8 mouse cellular contexts compared by ENCODE assay signal in the genomic region with DNA sequence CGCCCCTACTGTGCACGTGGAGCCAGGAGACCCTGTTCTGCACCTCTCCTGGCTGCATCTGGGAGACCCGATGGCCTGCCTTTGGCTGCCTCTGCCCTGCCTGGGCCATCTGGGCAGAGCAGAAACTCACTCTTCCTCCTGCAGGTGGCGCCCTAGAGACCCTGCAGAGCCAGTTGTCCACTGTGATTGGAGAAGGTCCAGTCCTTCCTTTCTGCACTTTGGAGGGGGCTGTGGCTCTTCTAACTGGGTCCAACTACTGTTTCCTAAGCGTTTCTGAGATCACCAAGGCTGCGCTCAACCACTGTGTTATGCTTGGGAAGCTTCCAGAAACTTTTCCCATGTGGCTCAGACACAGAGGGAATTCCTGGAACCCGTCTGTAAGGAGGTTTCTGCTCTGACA.
A peak's percentile ranks its signal among the peaks of the same experiment; 100 is the strongest.
DNase-seq lines count a peak whose midpoint lies in the region; ATAC-seq and TF ChIP-seq lines count a peak whose summit lies in the region.

No protein-coding gene starts in this region.

- no peaks in the 10 kb centered on the region for H3K27me3 ChIP-seq in kidney, postnatal 0 days (ENCODE audit: insufficient read depth, low read length)

- no peaks in the 10 kb centered on the region for H3K9me3 ChIP-seq in kidney, postnatal 0 days (replicated peaks; ENCODE audit: low read length)

- ATAC-seq in kidney, postnatal 0 days (replicated peaks; ENCODE audit: low FRiP score, low read depth) = no peak; the same call in 1 of the 2 replicates

- H3K4me2 ChIP-seq in kidney, postnatal 0 days (ENCODE audit: low read length) = no peak overlapping the region

- H3K27ac ChIP-seq in cortical plate, adult 2 months (ENCODE audit: insufficient read depth, low read length) = no peak overlapping the region
- 0 out of 2 replicates have a peak overlapping the region, but pooled peaks have one; percentile 10 for H3K27ac ChIP-seq in kidney, postnatal 0 days

- DNase-seq in B cell, adult 2 months = peak; percentile 56 to 59
- DNase-seq in adrenal gland, adult (ENCODE audit: inconsistent age in 2 of 2, low spot score in 1 of 2) = peak; percentile 83 to 94
- DNase-seq in heart, adult 8-10 months (ENCODE audit: low spot score) = peak; percentile 80
- peak; percentile 95 for DNase-seq in kidney, postnatal 0 days (ENCODE audit: low spot score)
- DNase-seq in lung, adult 18-20 months = peak; percentile 75 to 82
- peak; percentile 46 for DNase-seq in retina, adult 2 months (ENCODE audit: low read depth, low spot score)
- DNase-seq in thymus, postnatal 36 days = peak; percentile 56 to 63

- H3K36me3 ChIP-seq in kidney, postnatal 0 days (ENCODE audit: insufficient read depth, low read length) = no peaks in the 10 kb centered on the region

- no peaks in the 10 kb centered on the region for H3K4me1 ChIP-seq in cortical plate, adult 2 months (ENCODE audit: control insufficient read depth, insufficient read depth, low read length)
- H3K4me1 ChIP-seq in kidney, postnatal 0 days (replicated peaks; ENCODE audit: insufficient read depth, low read length) = peaks cover 17% of the 10 kb centered on the region; the same call in 1 of the 2 replicates

- peak; percentile 75 for TF ChIP-seq CTCF in cortical plate, adult 2 months (IDR thresholded peaks at IDR 0.05; ENCODE audit: extremely low read depth, insufficient read depth, low read length)
- TF ChIP-seq CTCF in kidney, postnatal 0 days (IDR thresholded peaks at IDR 0.05; ENCODE audit: low read depth) = peak; percentile 95

- H3K4me3 ChIP-seq in cortical plate, adult 2 months (ENCODE audit: insufficient read depth, low read length) = no peak overlapping the region
- no peak overlapping the region for H3K4me3 ChIP-seq in kidney, postnatal 0 days (replicated peaks; ENCODE audit: low read depth, low read length)

- no peak overlapping the region for H3K9ac ChIP-seq in kidney, postnatal 0 days (ENCODE audit: low read depth, low read length)

- TF ChIP-seq POLR2A in cortical plate, adult 2 months (IDR thresholded peaks at IDR 0.05; ENCODE audit: extremely low read depth, insufficient read depth, low read length) = no peak

- 19% methylated on average over 7 of the region's 7 CpGs for WGBS in kidney, postnatal 0 days
